Mouse (Mus musculus): Measurements from ENCODE around the gene Ccdc13.

DNA sequence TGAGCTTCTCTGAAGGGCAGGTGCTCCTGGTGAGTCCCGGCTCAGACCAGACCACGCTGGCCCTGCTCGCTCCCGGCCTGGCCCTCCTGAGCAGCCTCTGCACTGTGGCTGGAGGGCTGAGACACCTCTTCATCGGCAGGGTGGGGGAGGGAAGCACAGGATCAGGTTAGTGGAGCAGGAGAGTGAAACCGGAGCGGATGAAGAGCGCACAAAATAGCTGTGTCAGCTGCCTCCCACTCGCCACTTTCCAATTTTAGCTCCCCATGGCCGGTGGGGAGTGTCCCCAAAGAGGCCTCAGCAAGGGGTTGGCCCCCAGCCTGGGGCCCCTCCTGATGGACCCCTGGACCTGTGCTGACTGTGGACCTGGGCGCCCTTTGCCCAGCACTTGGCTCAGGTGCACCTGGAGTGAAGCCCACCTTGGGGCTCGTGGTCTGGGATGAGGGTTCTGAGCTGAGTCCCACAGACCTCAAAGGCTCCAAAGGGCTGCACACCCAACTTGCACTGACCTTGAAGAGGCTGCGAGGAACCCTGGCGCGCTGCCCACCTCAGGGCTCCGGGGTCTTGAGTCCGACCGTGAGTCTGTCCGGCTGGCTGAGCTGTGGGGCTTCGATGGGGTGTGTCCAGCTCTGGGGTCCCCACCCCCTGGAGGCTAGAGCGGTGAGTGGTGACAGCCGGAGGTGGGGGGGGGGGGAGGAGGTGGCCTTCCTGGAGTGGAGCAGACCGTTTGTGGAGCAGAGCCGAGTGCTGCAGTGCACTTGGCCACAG lies 47.3 kb downstream of the Ccdc13 start, which contains the start of gene Hhatl:
- no peak for TF ChIP-seq POLR2A (IDR thresholded peaks at IDR 0.05; ENCODE audit: low read depth, low read length)
- TF ChIP-seq CTCF (conservative IDR thresholded peaks at IDR 0.05; ENCODE audit: insufficient read depth, insufficient read length, low read depth, low read length): no peak

All from kidney, adult 2 months (tissue).